8 mouse cellular contexts compared by ENCODE assay signal in genomic region chr2:20649817-20650216, GRCm38 (mm10).
DNase-seq lines count a peak whose midpoint lies in the region; ATAC-seq lines count a peak whose summit lies in the region.

No protein-coding gene starts in this region.

- ATAC-seq in embryonic facial prominence, embryonic 15.5 days (ENCODE audit: insufficient number of reproducible peaks, low FRiP score, low TSS enrichment, low read depth) = peak; percentile 57
- peak; percentile 78 for ATAC-seq in kidney, embryonic 15.5 days (replicated peaks; ENCODE audit: low FRiP score)
- ATAC-seq in stomach, embryonic 16.5 days (ENCODE audit: insufficient read depth, low FRiP score) = peak; percentile 53; the same call in 1 of the 2 replicates

- DNase-seq in heart, adult 18-20 months = peak; percentile 15 to 25
- DNase-seq in heart, adult 8-10 months (ENCODE audit: low spot score) = no peak
- DNase-seq in left cerebral cortex, postnatal 36 days (ENCODE audit: low spot score in 2 of 2) = peak; percentile 37 to 51
- DNase-seq in cerebellum, adult 11-12 months = no peak
- no peak for DNase-seq in T-cell, adult 2 months (ENCODE audit: low spot score)

- WGBS in embryonic facial prominence, embryonic 15.5 days = 20% methylated on average over 4 of the region's 4 CpGs
- 12% methylated on average over 4 of the region's 4 CpGs for WGBS in kidney, embryonic 15.5 days
- 22% methylated on average over 4 of the region's 4 CpGs for WGBS in stomach, embryonic 16.5 days

- no peaks in the 10 kb centered on the region for H3K36me3 ChIP-seq in embryonic facial prominence, embryonic 15.5 days
- no peaks in the 10 kb centered on the region for H3K36me3 ChIP-seq in kidney, embryonic 15.5 days
- H3K36me3 ChIP-seq in stomach, embryonic 16.5 days (ENCODE audit: control insufficient read depth, insufficient read depth, low read length) = no peaks in the 10 kb centered on the region

- H3K9me3 ChIP-seq in embryonic facial prominence, embryonic 15.5 days (replicated peaks) = no peaks in the 10 kb centered on the region
- H3K9me3 ChIP-seq in kidney, embryonic 15.5 days (replicated peaks) = no peaks in the 10 kb centered on the region
- no peaks in the 10 kb centered on the region for H3K9me3 ChIP-seq in stomach, embryonic 16.5 days (replicated peaks; ENCODE audit: control insufficient read depth, low read length)

- no peak overlapping the region for H3K4me2 ChIP-seq in embryonic facial prominence, embryonic 15.5 days (replicated peaks)
- H3K4me2 ChIP-seq in kidney, embryonic 15.5 days = no peak overlapping the region
- H3K4me2 ChIP-seq in stomach, embryonic 16.5 days (ENCODE audit: low read depth, low read length) = no peak overlapping the region

- H3K4me3 ChIP-seq in embryonic facial prominence, embryonic 15.5 days (replicated peaks) = no peak overlapping the region
- no peak overlapping the region for H3K4me3 ChIP-seq in kidney, embryonic 15.5 days (replicated peaks)
- H3K4me3 ChIP-seq in stomach, embryonic 16.5 days (replicated peaks; ENCODE audit: low read length) = no peak overlapping the region

- no peaks in the 10 kb centered on the region for H3K27me3 ChIP-seq in embryonic facial prominence, embryonic 15.5 days
- H3K27me3 ChIP-seq in kidney, embryonic 15.5 days = no peaks in the 10 kb centered on the region
- H3K27me3 ChIP-seq in stomach, embryonic 16.5 days (ENCODE audit: control insufficient read depth, insufficient read depth, low read length) = no peaks in the 10 kb centered on the region

- intact Hi-C loops in left cerebral cortex, postnatal 36 days (cut with DNase I) = no loop called here

- peak overlapping the region; percentile 55; the same call in 1 of the 2 replicates for H3K27ac ChIP-seq in embryonic facial prominence, embryonic 15.5 days (replicated peaks)
- H3K27ac ChIP-seq in kidney, embryonic 15.5 days = peak overlapping the region; percentile 38; the same call in 1 of the 2 replicates
- H3K27ac ChIP-seq in stomach, embryonic 16.5 days (ENCODE audit: low read length) = no peak overlapping the region

- peaks cover 18% of the 10 kb centered on the region for H3K4me1 ChIP-seq in embryonic facial prominence, embryonic 15.5 days
- H3K4me1 ChIP-seq in kidney, embryonic 15.5 days = peaks cover 28% of the 10 kb centered on the region
- H3K4me1 ChIP-seq in stomach, embryonic 16.5 days (ENCODE audit: control insufficient read depth, insufficient read depth, low read length) = peaks cover 6% of the 10 kb centered on the region; the same call in 1 of the 2 replicates

- H3K9ac ChIP-seq in embryonic facial prominence, embryonic 15.5 days = no peak overlapping the region
- no peak overlapping the region for H3K9ac ChIP-seq in kidney, embryonic 15.5 days
- no peak overlapping the region for H3K9ac ChIP-seq in stomach, embryonic 16.5 days (ENCODE audit: low read length)

Comparison
In these comparisons a context has a peak if more than half of its experiments do, and no peak if none do; other contexts are left out.
1. DNase-seq: peak in heart, adult 18-20 months (2 of 2) and left cerebral cortex, postnatal 36 days (2 of 2); none in heart, adult 8-10 months (single experiment), cerebellum, adult 11-12 months (single experiment) and T-cell, adult 2 months (single experiment).
2. Peak in every context shown above with its lines, with median percentiles within 50 percentile points of each other: ATAC-seq.